Mouse (Mus musculus) monocyte, adult 5-6 weeks (primary cell): Measurements from ENCODE around the gene Slc22a6. TPM values are rescaled to one million over a fixed set of nuclear protein-coding genes. Genes with fewer than 3 reads are reported as not detected.
A peak's percentile ranks its signal among the peaks of the same experiment; 100 is the strongest.

Experiments used
- ATAC-seq: fragments of 153-309, 156-312 bp; replicated peaks from 2 replicates; pipeline ENCODE4 v1.8.0; 2017; ENCODE audit warnings: mild to moderate bottlenecking; ENCODE audit not compliant: low TSS enrichment, insufficient number of reproducible peaks, severe bottlenecking, poor library complexity, low FRiP score
- total RNA-seq: library from RNA; stranded (forward); fragments of 200-1000, 200-491, 200-594 nt; gene quantifications from 3 replicates; pipeline ENCODE4 v1.2.3, GENCODE M21; 2017

Gene Slc22a6
- total RNA-seq, 1 experiment from 2014 or later, result not detected

GRCm38 (mm10) chr19:8602914-8603313 lies 14.9 kb upstream of the Slc22a6 start:
- ATAC-seq, result no peak

GRCm38 (mm10) chr19:8604536-8605240 lies 13.2 kb upstream of the Slc22a6 start:
- no peak for ATAC-seq

GRCm38 (mm10) chr19:8605241-8605558 lies 12.6 kb upstream of the Slc22a6 start:
- no peak for ATAC-seq

DNA sequence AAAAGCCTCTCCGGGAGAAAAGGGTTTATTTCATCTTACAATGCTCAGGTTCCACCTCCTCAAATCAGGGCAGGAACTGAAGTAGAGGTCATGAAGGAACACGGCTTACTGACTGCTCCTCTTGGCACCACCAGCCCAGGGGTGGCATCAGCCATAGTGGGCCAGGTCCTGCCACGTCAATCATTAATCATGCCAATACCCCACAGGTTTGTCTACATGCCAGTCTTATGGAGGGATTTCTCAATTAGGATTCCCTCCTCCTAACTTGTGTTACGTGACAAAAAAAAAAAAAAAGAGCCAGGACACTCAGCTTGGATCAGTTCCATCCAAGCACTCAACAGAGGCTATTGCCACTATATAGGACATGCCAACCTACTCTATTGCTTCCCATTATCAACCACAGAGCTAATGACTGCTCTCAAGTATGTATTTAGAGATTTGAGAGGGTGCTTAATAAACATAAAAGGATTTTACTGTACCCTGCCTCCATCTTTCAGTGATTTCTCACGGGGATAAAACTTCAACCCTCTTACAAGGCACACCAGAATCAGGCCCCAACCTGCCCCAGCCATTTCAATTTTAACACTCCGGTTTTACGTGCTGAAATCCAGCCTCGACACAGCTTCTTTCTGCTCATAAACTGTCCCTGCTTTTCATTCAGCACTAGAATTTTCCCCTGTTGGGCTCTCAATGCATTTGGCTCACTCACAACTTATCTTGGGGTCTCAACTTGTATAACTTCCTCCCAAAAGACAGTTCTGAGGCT lies 6.3 kb upstream of the Slc22a6 start:
- ATAC-seq, result no peak

DNA sequence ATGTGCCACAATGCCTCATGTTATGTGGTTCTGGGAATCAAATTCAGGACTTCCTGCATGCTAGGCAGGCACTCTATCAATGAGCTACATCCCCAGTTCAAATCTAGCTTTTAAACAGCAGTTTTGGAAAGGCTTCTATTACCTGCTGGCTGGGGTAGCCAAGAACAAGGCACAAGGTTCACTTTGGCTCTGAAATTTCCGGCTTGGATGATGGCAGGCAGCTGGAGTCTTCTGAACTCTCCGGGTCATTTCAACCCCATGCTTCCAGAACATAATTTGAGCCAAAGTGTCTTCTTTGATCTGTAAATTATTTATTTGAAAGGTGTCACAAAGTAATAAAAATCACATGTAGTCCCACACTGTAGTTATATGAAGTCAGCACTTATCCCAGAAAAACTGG lies 4.7 kb upstream of the Slc22a6 start:
- ATAC-seq, result no peak

DNA sequence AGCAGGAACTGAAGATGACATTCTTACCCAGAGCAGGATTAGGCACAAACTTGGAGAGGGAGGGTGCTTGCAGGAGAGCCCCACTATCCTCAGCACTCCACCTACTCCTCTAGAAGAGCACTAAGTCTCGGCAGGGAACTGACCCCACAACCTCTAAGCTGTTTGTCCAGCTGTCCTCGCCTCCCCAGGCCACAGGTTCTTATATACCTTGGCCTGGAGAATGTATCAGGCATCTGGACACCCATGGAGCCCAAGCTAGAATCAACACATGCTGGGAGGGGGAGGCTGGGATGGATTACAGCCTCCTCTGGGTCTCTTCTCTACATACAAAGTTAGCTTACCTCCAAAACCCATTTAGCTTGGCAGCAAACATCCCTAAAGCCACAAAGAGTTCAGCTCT lies 3.5 kb upstream of the Slc22a6 start:
- no peak for ATAC-seq

- ATAC-seq, result no peak
These were observed 1.5 kb upstream of the Slc22a6 start for GRCm38 (mm10) chr19:8616314-8616713.

GRCm38 (mm10) chr19:8621098-8621497 lies 3.3 kb downstream of the Slc22a6 start:
- no peak for ATAC-seq

DNA sequence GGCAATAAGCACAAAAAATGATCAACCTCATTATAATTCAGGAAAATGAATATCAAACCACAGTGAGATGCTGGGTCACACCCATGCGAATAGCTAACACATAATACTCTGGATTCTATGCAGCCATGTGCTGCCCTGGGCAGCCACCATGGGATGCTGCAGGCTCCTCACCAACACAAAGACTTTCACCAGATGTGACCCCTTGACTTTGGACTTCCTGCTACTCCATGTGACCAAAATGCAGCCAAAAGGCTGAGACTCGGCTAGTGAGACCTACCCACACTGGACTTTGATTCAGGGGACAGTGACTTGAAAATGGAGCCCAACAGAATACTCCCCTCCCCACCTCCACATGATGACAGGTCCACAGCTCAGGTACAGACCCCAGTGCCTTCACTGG lies 12.4 kb downstream of the Slc22a6 start:
- ATAC-seq, result no peak

DNA sequence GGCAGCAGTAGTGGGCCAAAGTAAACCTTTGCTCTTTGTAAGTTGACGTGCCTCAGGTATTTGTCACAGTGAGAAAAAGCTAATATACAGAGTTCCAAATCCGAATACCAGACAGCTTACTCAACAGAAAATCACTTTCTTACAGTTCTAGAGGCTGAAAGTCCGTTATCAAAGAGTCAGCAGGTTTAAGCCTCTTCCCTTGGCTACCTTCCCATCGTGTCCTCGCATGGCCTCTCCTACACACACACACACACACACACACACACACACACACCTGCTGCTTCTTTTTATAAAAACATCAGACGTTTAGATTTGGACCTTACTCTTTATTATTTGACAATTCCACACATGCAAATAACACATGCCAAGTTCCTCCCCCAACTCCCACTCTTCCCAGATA lies 13.0 kb downstream of the Slc22a6 start:
- ATAC-seq, result no peak

DNA sequence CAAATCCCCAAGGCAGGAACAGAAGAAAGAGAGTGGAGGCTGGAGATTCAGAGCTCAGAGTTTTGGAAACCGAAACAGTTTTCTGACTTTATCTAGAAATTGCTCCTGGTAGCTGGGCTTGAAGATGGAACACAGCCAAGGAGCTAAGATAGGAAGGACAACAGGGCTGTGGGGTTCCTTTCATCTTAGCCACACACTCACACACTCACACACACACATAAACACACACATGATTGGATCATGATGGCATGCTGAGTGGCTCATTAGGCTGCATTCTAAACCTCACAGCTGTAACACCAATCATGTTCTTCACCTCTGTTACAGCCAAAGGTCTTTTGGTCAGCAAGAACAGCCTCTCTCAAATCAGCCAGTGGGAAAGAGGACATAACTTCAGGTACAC lies 14.2 kb downstream of the Slc22a6 start:
- ATAC-seq, result no peak

- ATAC-seq, result no peak
These were observed 24.2 kb downstream of the Slc22a6 start for GRCm38 (mm10) chr19:8642086-8642485.

DNA sequence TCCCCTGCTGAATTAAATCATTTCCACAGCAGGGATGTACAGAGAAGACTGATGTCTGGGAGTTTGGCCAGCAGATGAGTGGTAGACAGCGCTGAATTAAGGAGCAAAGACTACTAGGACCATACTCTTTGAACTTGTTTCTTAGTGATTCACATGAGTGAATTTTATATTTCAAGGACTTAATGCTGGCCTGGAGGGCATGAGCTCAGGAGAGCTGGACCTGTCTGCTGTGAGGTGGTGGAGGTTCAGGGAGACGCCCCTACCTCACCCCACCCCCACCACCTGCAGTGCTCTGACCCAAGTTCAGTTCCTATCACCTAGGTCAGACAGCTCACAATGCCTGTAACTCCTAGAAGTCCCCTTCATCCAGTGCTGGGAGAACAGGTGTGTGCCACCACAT lies 28.6 kb downstream of the Slc22a6 start:
- no peak for ATAC-seq

- no peak for ATAC-seq
These were observed 38.0 kb downstream of the Slc22a6 start for GRCm38 (mm10) chr19:8655833-8656232.

DNA sequence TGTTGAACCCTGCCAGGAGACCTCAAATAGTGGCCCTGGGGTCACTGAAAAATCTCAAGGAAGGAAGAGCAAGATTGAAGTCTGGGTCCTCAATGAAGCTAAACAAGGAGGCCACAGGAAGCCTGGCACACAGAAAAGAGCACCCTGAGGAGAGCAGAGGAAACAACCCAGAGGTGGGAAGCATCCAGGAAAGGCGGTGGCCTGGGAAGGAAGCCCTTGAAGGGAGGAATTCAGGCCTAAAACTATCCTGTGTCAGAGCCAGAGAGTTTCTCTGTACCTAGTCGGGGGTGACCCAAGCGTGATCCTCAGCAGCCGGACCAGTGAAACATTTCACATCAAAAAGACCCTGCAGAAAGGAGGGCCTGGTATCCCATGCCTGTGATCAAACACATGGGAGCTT lies 38.5 kb downstream of the Slc22a6 start:
- ATAC-seq, result no peak

- ATAC-seq, result no peak
These were observed 44.0 kb downstream of the Slc22a6 start for GRCm38 (mm10) chr19:8661821-8662307.

- peak; percentile 27; the same call in 1 of the 2 replicates for ATAC-seq
These were observed 44.5 kb downstream of the Slc22a6 start for GRCm38 (mm10) chr19:8662337-8662736.

DNA sequence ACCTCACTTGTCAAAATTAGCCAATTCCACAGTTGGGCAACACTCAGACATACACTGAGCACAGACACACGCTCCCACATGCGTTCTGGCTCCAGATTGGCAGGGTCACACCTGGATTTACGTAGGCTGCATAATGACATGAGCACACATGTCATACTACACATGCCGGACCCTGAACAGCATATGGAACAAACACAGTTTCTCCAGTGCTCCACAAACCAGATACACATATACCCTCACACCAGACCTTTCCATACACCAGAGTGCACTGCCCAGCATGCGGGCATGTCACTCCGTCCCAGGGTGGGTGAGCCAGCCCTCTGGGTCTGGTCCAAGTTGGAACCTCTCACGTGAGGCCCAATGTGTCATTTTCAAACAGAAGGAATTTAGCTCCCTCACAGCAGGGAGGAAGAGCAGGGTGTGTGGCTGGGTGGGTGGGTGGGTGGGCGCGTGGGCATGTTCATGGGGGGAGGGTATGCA lies 45.6 kb downstream of the Slc22a6 start, which contains the start of gene Chrm1:
TSS of gene Chrm1 (plus strand) at position 430 of the 480 bp plus-strand sequence.
- no peak for ATAC-seq

- ATAC-seq, result no peak
These were observed 46.1 kb downstream of the Slc22a6 start for GRCm38 (mm10) chr19:8663911-8664421.

DNA sequence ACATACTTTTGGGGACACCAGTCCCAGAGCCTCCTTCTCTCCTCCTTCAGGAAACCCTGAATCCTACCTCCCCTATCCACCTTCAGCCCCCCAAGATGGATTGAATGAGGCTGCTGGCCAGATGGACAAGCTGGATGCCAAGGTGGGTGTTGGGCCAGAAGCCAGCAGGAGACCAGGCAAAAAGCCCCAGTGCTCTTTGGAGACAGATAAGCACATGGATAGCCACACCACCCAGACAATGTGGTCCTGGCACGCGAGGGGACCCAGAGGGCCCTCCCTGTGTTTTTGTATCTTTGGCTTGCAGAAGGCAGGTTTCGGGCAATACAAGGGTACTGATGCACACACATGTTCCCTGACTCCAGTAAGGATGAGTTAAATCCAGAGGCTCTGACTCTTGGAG lies 47.0 kb downstream of the Slc22a6 start:
- no peak for ATAC-seq
